Comparison of ENCODE assay signal across 16 mouse cellular contexts in genomic region chrX:108561977-108562376, GRCm38 (mm10).
"Had no signal": no experiment of that assay in that cellular context is flagged by ENCODE, and none has a peak within 500 bp of the region (broad histone marks: within the 10 kb centered on the region; RNA-seq: fewer than 3 reads in every experiment).

No protein-coding gene starts in this region.

- H3K27ac ChIP-seq: neural tube, embryonic 12.5 days; neural tube, embryonic 13.5 days; neural tube, embryonic 15.5 days; stomach, embryonic 15.5 days; stomach, postnatal 0 days had no signal

- DNase-seq: retina, postnatal 1 day; right cerebral cortex, adult 18-20 months; right cerebral cortex, postnatal 14 days; right cerebral cortex, postnatal 25 days; right cerebral cortex, postnatal 4 days; spleen, adult 18-20 months; thymus, adult 18-20 months; thymus, adult 2 months; thymus, postnatal 25 days; thymus, postnatal 36 days; thymus, postnatal 4 days had no signal

- H3K4me3 ChIP-seq: neural tube, embryonic 12.5 days; neural tube, embryonic 13.5 days; neural tube, embryonic 15.5 days; stomach, embryonic 15.5 days had no signal

- H3K9me3 ChIP-seq: neural tube, embryonic 12.5 days; neural tube, embryonic 13.5 days; neural tube, embryonic 15.5 days; stomach, embryonic 15.5 days had no signal

- H3K36me3 ChIP-seq: neural tube, embryonic 12.5 days; neural tube, embryonic 13.5 days; neural tube, embryonic 15.5 days; stomach, embryonic 15.5 days had no signal

- H3K9ac ChIP-seq: neural tube, embryonic 12.5 days; neural tube, embryonic 13.5 days; neural tube, embryonic 15.5 days; stomach, embryonic 15.5 days had no signal

- H3K4me1 ChIP-seq: neural tube, embryonic 12.5 days; neural tube, embryonic 13.5 days; neural tube, embryonic 15.5 days; stomach, embryonic 15.5 days had no signal

- H3K27me3 ChIP-seq: neural tube, embryonic 12.5 days; neural tube, embryonic 13.5 days; neural tube, embryonic 15.5 days; stomach, embryonic 15.5 days had no signal
